ENCODE assay signal across 19 mouse cellular contexts in the genomic region with DNA sequence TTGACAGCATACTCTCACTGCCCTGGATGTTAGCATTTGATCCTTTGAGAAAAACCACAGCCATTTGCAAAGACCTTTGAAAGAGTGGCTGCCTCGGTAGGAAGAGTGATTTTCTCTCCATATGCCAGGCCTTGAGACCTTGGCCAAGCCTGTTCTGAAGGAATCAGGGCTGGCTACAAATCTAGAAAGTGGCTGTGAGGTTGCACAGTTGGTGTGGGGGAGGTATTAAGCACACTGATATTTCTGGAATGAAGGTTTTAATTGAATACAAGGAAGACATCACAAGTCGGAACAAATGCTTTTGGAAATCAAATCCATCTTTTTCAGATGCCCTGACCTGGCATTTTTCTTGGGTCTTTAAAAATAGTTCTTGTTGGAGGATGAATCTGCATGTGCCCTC.
"Had no signal": no experiment of that assay in that cellular context is flagged by ENCODE, and none has a peak within 500 bp of the region (broad histone marks: within the 10 kb centered on the region; RNA-seq: fewer than 3 reads in every experiment).

No protein-coding gene starts in this region.

- H3K27ac ChIP-seq: midbrain, embryonic 10.5 days; midbrain, embryonic 12.5 days; neural tube, embryonic 13.5 days; neural tube, embryonic 15.5 days had no signal

- ATAC-seq: midbrain, embryonic 16.5 days had no signal

- DNase-seq: lung, adult 18-20 months; lung, embryonic 14.5 days; lung, postnatal 10 days; lung, postnatal 4 days; midbrain, embryonic 14.5 days; retina, postnatal 1 day; right cerebral cortex, adult 18-20 months; right cerebral cortex, postnatal 25 days; right cerebral cortex, postnatal 4 days; spleen, adult 18-20 months; thymus, adult 18-20 months; thymus, postnatal 14 days; thymus, postnatal 36 days had no signal

- H3K4me3 ChIP-seq: midbrain, embryonic 10.5 days; midbrain, embryonic 12.5 days; myocyte; neural tube, embryonic 13.5 days; neural tube, embryonic 15.5 days had no signal
